Mouse (Mus musculus): ENCODE data around the gene Cadm1.

Cadm1 gene

DNA sequence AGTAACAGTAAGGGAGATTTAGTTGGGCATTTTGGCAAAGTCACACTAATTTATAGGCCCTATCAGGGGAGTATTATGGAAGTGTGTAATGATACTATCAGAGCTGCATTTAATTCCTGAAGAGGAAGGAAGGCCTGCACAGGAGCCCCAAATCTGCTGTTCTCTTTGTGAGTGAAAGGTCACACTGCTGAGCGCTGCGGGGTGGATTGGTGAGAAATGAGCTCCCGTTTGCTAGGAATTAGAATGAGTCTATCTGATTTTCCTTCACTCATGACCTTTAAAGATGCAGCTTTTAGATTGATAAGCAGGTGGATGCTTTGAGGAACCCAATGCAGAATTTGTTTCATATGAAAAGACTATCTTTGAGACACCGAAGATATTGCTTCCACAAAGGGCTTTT, 208.8 kb downstream of the Cadm1 start:
- DNase-seq (ENCODE audit: low read depth, low spot score) = no peak

DNA sequence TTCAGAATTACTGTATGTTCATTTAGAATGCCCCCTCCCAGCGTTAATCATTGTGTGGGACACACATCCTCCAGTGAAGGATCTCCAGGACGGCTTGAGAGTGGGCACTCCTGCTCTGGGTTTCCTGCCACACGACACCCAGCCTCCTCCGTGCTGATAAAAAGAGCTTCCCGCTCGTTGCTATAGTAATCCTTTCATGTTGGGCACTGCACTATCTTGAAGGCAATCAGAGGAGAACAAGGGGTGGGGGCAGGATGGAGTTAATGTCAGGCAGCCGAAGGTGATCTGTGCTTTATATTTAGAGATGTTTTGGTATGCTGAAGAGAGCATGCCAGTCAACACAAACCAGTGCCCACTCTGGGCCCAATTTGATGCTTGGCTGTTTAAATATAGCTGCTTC, 209.3 kb downstream of the Cadm1 start:
- DNase-seq (ENCODE audit: low read depth, low spot score) = no peak

DNA sequence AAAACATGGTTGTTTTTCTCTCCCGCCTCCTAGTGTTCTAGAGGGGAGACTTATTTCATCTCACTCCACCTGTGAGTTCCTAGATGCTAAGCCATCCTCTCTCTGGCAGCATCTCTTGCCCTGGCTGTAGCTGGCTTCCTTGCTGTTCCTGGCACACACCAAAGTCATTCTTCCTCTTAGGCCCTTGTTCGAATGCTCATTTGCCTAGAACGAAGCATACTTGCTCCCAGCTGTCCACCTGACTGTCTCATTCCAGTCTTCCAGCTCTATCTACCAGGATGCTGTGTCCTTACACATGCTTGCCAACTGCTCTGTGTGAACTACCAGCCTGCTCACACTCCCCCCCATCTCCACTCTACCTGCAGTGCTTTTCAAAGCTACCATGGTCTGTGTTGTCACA, 211.8 kb downstream of the Cadm1 start:
- DNase-seq (ENCODE audit: low read depth, low spot score) = no peak

DNA sequence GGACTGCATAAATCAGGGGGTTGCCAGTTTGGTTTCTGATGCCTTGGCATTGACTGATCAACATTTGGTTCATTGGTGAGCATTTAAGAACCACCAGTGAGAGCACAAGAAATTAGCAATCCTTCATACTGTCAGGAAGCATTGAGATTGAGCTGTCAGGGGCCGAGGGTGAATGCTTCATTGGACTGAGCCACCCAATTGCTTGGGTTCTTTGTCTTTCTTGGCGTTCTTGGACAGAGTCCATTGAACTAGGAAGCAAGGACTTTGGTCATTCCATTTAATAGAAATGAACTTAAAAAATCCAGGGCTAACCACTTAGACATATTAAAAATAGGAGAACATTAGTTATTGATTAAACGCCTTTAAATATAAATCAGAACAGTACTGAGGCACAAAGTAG, 214.9 kb downstream of the Cadm1 start:
- no peak for DNase-seq (ENCODE audit: low read depth, low spot score)

DNA sequence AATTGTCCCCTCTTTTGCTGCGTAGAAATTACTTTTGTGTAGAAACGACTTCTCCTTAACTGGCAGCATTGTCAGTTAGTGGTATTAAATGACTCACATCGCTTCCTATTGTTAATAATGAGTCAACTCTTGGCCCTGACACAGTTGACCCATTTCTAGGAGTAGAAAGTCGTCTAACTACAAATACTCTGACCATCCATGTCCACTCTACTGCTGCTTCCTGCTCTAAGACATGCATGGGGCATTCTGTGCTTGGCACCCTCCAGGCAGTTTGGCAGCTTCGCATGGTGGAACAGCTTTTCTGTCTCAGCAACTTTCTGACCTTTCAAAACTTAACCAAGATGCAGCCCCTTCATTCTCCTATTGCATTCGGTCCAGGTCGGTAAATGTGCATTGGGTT, 215.7 kb downstream of the Cadm1 start:
- no peak for DNase-seq (ENCODE audit: low read depth, low spot score)

DNA sequence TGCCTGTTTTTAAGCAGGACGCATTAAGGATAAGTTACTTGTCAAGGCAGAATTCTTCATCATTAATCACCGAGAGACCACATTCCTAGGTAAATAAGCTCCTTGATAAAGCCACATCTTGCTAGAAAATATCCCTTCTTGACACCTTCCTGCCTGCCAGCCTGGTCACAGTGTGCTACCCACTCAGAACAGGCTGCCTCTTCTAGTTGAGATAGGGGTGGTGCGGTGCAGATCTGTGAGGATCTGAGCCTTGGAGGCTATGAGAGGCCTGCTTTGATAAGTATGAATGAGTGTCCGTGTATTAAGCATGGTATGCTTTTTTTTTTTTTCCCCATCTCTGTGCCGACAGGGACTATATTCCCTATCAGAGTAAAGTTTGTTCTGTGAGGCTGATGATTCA, 219.2 kb downstream of the Cadm1 start:
- no peak for DNase-seq (ENCODE audit: low read depth, low spot score)

DNA sequence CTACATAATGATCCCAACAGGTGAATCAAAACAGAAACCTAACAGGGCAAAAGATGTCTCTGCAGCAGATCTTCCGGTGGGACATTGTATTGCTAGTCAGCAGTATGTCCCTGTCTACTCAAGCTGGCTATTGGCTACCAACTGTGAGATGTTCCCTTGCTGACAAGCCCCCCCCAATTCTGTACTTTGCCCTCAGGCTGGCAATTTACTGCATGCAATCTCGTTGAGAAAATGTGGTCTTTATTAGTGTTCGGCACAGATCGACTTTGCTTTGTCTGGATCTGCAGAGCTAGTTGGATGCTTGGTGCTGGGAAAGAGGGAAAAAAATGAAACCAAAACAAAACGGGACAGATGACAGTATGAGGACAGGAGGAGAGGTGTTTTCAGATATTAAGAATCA, 222.5 kb downstream of the Cadm1 start:
- DNase-seq (ENCODE audit: low read depth, low spot score) = no peak

DNA sequence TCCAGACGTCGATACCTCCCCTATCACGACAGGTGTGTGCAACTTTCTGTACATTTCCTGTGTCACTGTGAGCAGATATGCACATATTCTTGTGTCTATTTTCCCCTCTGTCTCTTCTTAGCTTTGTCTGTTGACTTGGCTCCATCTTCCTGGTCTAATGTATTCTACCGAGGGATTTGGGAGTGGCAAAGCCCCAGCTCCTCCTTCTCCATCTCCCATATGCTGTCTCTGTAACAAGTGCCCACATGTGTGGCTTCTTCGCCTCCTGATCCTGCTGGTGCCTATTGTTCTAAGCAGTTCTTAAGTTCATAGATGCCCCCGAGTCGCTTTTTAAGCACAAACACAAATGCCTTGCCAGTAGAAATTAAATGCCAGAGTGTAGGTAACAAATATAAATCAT, 223.2 kb downstream of the Cadm1 start:
- DNase-seq (ENCODE audit: low read depth, low spot score) = no peak

DNA sequence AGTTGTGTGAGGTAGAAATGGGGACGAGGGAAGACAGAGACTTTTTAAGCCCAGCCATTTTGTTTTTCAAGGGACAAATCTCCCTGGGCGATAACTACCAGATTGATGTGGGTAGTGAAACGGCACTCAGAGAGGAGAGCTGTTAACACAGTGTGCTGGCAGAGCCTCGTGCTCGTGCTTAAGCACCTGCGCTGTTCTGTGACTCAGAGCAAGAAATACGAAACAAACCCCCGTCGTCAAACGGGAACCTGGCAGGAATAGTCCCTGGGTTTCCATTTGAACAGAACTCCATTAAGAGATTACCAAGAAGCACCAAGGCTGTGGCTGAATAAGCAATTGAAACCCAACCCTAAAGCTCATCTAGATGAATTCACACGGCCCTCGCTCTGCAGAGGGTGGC, 225.1 kb downstream of the Cadm1 start:
- DNase-seq (ENCODE audit: low read depth, low spot score) = no peak

DNA sequence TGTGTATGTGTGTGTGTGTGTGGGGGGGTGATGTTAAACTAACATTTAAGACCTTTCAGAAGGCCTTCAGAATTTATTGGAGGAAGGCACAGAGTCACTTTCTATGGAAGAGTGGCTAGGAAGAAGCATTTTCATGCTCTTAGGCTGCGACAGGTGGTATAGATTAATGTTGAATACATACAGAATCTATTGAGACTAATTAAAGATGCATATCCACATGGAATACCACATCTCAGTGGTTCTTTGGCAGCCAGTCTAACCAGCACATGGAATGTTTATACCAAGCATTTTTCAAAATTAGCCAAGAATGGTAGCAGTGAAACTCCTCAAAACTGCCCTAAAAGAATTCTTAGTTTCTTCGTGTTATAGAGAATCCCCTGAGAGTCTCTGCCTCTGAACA, 227.8 kb downstream of the Cadm1 start:
- no peak for DNase-seq (ENCODE audit: low read depth, low spot score)

DNA sequence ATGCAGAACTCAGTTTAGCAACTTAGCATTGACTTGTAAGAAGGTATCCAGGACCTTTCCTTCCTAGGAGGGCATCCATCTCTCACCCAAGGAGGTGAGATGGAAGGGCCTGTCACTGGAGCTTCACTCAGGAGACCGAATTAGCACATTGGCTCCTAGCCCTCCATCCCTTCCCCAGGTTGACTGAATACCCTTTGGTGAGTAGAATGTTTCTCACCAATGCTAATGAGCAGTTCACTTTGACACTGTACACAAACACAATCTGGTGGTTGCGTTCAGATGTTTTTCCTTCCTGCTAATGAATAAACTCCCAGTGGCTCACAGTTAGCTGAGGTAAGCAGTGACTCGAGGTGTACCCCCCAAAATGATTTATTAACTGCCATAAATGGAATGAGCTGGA, 228.3 kb downstream of the Cadm1 start:
- no peak for DNase-seq (ENCODE audit: low read depth, low spot score)

DNA sequence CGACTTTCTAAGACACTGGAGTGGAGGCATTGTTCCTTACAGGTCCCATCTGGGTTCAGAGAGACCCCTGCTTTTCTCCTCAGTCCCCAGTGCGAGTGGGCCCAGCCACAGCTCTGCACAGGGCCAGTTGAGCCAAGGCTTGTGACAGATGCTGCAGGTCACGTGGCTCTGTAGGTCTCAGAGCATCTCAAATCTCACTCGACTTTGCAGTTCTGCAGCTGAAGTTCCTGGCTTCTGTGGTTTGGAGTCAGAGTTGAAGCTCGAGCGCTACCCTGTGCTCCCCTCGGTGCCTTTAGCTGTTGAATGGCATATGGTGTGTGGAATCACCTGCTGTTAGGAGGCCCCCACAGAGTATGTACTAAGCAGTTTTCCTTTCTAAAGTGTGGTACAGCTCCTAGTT, 229.8 kb downstream of the Cadm1 start:
- no peak for DNase-seq (ENCODE audit: low read depth, low spot score)

DNA sequence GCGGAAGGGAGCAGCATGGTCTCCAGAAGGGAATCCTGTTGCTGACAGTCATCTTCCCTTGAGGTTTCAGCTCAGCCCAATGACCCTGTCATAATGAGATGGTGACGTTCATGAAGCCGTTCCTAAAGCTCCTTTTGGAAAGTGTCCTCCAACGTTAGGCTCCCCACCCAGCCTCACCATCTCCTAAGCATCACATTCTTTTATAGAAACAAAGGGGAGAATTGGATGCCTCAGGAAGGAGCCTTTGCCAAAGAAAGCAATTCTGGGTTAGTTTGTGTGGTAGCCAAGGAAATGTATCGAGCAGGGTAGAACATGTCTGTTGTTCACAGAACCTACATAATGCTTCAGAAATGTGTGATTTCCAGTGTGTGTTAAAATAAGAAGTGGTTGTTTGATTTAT, 231.6 kb downstream of the Cadm1 start:
- no peak for DNase-seq (ENCODE audit: low read depth, low spot score)

DNA sequence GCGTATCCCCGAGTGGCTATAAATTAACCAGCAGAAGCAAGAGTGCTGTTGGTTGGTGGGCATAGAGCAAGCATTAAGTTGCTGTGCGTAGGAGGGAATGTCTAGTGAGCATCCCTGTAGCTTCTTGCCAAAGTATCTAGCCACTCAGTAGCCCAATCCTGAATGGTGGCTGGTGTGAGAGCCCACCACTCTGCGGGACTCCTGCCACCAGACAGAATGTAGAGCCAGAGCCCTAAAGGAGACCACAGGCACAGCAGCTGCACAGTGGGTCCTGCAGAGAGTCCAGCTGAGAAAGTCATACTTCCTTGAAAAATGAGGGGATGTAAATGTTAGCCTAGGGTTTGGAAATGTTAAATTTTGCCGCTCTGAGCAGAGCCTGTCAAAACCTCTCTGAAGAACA, 232.9 kb downstream of the Cadm1 start:
- no peak for DNase-seq (ENCODE audit: low read depth, low spot score)

DNA sequence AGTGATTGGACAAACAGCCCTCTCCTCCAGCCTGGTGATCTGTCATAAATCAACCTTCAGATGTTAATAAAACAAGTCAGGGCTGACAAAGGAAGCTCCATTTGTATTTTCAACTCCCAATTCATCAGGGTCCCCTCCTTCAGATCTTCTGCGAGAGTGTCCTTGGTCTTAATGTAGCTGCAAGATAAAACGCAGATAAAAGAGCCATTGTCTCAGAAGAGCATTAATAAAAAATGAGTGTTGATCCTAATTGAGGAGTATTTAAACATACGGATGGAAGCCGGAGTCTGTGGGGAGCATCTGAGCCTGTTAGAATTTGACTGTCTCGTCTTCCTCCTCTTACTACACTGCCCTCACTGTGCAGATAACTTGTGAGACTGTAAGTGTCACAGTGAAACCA, 234.9 kb downstream of the Cadm1 start:
- DNase-seq (ENCODE audit: low read depth, low spot score) = no peak

DNA sequence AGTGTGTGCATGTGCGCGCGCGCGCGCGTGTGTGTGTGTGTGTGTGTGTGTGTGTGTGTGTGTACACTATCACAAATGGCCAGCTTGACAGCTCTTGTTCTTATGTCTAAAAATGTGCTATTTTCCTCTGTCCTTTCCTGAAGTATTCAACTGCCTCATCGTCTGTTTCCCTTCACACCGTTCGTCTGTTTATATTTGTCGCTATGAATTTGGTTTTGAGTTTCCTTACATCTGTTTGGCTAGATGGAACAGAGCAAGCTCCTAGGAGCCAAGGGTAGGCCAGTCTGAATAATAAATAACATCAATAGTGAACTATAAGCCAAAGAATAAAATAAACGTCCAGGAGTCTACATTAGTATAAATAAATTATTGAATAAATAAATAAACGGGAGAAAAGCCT, 235.3 kb downstream of the Cadm1 start:
- DNase-seq (ENCODE audit: low read depth, low spot score) = no peak

DNA sequence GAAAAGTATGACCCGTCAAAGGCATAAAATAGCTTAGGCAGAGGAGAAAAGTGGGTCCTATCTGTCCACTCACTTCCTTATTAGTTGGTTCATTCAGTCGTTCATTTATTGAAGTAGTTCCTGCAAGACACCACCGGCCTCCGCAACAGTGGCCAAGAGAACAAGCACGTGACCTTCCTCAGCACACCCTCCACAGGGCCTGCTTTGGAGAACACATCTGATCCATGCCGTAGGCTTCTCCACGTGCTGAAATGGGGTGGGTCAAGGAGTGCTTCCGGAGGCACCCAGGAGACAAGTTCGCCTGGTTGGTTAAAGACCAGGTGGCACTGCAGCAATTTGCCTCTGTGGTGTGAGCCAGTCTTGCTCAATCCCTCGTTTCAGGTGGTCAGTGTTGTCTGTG, 236.4 kb downstream of the Cadm1 start:
- no peak for DNase-seq (ENCODE audit: low read depth, low spot score)

DNA sequence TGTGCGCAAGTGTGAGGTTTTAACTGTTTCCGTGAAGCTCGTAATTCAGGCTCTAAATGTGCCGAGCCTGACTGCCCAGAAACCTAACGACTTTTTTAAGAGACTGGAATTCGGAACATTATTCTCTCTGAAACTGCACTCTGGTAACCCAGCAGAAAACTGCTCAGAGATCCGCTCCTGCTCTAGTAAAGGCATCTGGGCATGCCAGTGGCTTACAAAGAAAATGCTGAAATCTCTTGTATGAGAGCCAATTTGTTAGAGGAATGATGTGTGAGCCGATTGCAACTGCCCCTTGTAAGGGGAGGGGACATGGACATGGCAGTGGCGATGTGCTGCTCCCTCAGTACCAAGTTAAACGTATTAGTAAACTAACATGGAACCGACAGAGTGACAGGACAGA, 240.9 kb downstream of the Cadm1 start:
- DNase-seq (ENCODE audit: low read depth, low spot score) = no peak

DNA sequence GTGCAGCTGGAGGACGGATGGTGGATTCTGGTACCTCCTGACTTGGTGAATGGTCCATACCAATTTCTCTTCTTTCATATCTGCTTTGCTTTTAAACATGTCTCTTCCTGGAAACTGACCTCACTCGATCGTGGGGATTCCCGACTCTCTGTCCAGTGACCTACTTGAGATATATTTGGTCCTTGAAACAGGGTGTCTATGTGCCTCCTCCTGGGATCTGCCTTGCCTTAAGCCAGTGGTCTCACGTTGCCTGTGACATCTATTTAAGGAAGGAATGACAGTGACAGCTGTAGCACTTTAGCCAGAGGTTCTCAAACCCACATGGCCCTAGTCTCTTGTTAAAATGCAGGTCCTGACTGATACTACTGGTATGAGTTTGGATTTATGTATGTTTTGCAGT, 242.0 kb downstream of the Cadm1 start:
- no peak for DNase-seq (ENCODE audit: low read depth, low spot score)

DNA sequence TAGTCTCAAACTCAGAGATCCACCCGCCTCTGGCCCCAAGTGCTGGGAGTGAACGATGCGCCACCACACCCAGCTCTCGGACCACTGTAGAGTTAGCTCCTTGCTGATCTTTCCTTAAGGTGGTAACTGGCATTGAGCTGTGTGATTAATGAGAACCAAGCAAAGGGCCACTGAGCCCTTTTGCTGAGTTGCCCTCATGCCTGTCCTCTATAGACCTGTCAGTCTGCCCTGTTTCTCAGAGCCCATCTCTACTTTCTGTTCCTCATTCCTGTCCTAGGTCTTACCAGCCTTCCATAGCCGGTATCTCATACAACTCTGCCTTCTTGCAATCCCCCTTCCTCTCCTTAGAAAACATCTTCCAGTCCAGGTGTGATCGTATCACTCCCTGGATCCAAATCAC, 242.8 kb downstream of the Cadm1 start:
- no peak for DNase-seq (ENCODE audit: low read depth, low spot score)

DNA sequence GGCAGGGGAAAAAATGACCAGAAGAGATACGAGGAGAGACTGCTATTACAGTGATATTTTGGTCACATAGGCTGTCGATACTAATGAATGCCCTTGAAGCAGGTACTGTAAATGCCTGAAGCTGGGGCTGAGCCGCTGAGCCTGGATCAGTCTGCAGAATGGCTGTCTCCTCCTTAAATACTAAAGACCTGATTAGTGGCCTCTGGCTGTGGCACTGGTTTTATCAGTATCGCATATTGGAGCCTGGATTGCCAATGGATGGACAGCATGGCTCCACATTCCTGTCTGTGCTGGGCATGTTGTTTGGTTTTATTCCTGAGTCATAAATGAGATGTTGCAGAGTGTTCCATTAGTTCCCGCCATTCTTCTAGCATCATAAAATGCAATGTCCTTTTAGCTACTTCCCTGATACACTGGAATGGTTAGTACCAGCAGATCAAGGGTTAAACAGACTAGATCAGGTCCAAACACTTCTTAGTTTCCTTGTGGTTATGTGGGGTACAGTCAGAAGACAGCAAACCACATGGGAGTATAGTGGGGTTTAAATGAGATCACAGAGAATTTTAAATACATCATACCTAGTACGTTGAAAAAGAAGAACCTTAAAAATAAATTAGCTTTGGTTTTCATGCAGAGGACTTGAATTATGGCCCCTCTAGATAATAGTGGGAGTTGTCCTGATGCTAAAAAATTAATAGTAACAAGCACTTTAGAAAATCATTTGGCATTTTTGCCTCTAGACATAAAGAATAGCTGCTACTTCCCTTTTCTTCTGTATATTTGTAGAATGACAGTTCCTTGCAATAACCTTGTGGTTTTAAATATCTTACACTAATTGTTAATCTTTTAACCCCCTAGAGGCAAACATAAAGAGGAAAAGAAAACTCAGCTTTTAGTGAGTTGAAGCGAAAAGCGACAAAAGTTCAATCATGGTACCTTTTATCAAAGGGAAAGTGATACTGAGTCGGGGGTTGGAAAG, 247.3 kb downstream of the Cadm1 start:
- DNase-seq (ENCODE audit: low read depth, low spot score) = no peak

DNA sequence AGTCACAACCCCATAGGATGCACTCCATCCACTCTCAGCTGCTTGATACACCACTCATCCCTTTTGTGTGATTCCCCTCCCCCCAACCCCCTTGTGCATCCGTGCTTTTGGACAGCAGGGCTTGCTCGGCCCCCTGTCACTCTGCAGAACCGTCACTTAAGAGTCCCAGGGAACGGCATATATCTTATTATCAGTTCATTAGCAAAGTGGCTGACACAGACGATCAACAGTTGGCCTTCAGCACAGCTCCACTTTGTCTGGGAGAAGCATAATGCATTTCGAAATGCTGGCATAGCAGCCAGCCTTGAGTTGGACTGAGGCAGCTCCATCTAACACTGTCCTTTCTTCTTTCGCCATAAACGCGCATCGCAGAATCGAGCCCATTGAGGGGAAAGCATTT, 248.5 kb downstream of the Cadm1 start:
- DNase-seq (ENCODE audit: low read depth, low spot score) = no peak

DNA sequence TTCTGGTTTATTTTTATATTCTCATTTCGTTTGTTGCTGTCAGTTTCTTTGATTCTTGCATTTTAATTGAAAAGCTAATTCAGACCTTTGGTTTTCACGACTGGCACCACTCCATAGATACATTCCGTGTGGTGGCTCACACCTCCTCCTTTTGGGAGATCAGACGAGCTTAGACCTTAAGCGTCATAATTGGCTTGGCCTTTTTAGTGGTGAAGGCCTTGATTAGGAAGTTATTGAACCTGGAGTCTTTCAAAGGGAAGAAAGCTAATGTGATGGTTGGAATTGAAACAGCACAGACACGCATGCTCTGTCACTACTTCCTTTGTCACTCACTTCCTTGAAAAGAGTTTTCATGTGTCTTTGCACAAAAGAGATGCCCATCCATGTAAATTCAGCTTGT, 249.3 kb downstream of the Cadm1 start:
- DNase-seq (ENCODE audit: low read depth, low spot score) = no peak

DNA sequence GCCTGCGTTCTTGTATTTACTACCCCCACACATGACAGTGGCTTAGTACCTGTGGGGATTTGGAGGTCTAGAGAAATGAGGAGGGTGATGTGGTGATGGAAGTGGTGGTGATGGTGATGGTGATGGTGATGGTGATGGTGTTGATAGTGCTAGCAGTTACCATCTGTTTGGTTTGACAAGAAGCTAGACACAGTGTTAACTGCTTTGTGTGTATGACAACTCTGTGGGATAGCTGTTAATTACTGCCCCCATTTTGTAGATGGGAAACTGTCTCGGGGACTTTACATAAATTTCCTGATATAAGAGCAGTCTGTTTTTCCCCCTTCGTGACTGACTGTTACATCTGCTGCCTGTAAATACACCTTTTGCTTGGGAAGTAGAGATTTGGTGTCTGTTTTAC, 256.7 kb downstream of the Cadm1 start:
- no peak for DNase-seq (ENCODE audit: low read depth, low spot score)
